Mouse (Mus musculus) spleen, postnatal 36 days (tissue): Measurements from ENCODE around the gene 1810037I17Rik.

Source experiments
- DNase-seq, 2 experiments: peaks; one replicate each; pipeline ENCODE4 v3.0.0; 2022; ENCODE audit warnings: low spot score in 2 of 2, mixed read lengths in 1 of 2

The 1810037I17Rik gene

DNA sequence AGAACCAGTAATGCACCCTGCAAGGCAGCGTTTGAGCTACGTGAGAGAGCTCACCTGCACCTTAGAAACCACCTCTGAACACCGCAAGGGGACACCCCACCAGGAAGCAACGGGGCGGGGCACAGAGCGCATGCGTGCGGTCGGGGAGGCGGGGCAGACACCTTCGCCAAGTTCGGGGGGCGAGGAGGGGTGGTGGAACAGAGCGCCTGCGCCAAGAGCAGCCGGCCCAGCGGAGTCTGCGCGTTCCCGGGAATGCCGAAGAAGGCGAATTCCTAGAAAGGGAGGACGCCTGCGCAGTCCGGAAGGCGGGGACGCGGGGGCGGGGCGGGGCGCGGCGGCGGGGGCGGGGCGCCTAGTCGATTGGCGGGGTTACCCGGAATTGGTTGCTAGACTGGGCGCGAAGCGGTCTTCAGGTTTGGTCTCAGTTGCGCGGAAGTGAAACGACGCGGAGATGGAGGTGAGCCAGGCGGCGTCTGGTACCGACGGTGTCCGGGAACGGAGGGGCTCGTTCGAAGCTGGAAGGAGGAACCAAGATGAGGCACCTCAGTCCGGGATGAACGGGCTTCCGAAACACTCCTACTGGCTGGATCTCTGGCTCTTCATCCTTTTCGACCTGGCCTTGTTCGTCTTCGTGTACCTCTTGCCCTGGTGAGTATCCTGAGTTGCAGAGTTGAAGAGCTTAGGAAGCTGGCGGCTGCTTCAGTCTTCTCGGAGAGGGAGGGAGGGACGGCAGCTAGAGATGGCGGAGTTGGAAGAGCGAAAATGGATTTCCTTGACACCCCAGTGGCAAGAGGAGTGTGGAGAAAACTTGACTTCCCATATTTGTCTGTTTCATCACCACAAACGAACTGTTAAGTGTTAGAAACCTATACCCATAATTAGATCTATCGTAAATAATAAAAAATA is at the start of gene 1810037I17Rik:
TSS of gene 1810037I17Rik (plus strand) at position 195 of the 906 bp plus-strand sequence.
- DNase-seq, result peak; percentile 91

DNA sequence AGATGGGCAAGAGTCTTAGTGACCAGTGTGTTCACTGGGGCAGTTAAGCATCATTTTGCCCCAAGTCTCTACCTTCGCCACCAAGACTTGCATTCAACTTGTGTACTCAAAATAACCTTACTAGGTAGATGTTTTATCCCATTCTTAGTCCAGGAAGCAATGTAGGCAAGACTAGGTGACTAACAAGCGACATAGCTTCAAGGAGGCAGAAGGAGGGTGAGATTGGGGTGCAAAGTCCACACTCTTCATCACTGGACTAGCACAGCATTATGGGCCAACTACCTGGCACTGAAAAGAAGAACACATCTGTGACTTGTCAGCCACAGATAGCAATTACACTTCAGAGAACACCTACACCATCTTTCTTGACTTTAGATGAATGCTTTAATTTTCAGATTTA is 47.1 kb upstream of the 1810037I17Rik start:
- DNase-seq, result no peak

- DNase-seq, result no peak
Measured at GRCm38 (mm10) chr3:122877543-122877942, 46.5 kb upstream of the 1810037I17Rik start.

GRCm38 (mm10) chr3:122878705-122879315 is 45.2 kb upstream of the 1810037I17Rik start:
- DNase-seq, result no peak

GRCm38 (mm10) chr3:122887505-122888301 is 36.3 kb upstream of the 1810037I17Rik start:
- no peak for DNase-seq

DNA sequence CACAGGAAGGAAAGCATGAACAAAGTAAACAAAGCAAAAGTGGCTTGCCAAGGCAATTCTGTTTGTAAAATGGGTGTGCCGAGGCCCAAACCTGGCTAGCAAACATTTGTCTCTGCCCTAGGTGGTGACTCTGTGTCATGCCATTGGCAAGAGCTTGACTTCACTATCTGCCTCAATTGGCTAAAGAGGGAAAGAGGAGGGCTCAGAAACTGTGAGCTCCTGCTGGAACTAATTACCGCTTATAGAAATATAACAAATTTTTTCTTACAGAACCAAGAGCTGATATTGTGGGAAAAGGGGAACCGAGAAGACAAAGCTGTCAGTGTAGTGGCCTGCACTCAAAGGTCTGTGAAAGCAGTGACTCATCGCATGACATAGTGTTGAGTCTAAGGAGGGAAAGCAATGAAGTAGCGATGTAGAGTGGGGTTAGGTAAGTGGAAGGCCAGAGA is 35.6 kb upstream of the 1810037I17Rik start:
- DNase-seq, result no peak

- DNase-seq, result no peak
Measured at GRCm38 (mm10) chr3:122894772-122895171, 29.2 kb upstream of the 1810037I17Rik start, which contains the start of gene Fabp2. TSS of gene Fabp2 (plus strand) at chr3:122895072.

DNA sequence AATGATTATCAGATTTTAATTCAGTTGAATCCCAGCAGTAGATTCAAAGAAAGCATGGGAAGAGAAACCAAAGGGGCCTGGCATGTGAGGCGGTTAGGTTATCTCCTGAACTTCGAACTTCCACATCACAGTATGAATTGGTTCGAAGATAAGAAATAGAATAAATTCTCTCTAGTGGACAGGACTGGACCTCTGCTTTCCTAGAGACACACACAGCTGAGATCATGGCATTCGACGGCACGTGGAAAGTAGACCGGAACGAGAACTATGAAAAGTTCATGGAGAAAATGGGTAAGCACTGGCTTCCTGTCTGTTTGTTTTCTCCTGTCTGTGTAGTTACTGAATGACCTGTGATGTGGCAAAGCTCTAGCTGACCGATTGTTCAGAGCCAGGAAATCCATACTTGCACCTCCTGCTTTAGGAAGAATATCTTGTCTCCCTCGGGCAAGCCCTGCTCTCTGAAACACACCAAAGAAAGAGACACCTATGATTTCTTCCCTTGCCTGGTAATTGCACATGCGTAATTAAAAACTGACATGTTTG is 28.7 kb upstream of the 1810037I17Rik start:
- DNase-seq, result no peak

DNA sequence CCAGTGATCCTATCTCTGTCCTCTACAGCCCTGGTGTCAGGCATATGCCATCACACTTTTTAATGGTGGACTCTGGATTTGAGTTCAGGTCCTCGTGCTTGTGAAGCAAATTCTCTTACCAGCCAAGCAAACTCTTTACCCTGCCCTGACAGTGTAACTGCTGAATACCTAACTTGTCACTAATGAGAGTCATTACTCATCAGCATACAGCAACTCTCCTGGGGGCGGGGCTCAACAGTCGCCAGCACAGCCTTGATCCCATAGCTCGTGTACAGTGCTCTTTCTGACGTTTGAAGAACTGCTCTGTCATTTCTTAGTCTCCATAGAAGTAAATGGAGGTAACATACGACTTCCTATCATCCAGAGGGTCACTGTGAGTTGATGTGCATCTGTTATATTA is 25.7 kb upstream of the 1810037I17Rik start:
- no peak for DNase-seq

- DNase-seq, result no peak
Measured at GRCm38 (mm10) chr3:122903746-122904433, 20.1 kb upstream of the 1810037I17Rik start.

DNA sequence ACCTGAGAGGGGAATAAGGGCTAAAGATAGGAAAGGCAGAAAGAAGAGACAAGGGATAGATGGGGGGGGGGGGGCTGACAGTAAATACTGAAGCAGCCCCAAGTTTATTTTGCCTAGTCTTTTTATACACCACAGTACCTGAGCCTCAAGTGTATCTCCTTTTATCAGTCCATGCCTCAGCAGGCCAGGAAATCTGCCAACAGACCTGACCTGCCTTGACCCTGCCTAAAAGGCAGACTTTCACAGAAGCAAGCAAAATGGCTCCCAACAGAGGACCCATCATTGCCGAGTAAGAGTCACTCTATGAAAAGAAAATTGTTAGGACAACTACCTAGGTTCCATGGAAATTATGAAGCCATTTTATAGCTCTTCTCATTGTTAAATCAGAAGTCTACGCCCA is 16.2 kb upstream of the 1810037I17Rik start:
- DNase-seq, result no peak

DNA sequence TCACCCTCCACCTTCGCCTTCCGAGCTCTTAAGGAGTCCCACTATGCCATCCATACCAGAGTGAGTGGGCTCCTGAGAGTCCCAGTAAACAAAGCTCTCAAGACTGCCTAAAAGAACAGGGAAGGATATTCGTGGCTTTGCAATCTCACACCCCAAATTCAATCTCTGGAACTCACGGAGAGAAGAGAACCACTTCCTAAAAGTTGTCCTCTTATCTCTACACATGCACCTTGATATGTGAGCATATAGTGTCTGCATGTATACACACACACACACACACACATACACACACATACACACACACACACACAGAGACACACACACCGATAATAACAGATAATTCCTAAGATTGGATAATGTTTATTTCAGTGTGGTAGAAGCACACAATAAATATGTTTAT is 8.5 kb upstream of the 1810037I17Rik start:
- DNase-seq, result no peak

DNA sequence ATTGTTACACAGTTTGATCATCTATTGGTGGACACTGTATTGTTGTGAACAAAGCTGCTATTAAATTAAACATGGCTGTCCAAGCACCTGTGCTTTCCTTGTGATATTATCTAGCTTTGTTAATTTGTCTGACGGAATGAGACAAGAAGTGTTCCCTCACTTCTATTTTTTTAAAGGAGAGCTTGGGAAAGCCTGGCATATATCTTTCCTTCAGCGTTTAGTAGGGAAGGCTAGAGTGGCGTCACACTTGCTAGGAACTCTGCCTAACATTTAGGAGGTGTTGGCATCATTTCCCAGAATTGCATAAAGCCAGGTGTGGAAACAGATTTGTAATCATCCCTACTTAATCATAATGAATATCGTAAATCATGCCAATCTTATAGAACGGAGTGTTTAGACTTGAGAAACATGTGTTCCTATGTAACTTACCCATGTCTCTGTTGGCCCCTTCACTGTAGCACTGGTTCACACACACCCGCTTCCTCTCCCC is 7.8 kb upstream of the 1810037I17Rik start:
- no peak for DNase-seq

GRCm38 (mm10) chr3:122918672-122919071 is 5.3 kb upstream of the 1810037I17Rik start:
- no peak for DNase-seq

DNA sequence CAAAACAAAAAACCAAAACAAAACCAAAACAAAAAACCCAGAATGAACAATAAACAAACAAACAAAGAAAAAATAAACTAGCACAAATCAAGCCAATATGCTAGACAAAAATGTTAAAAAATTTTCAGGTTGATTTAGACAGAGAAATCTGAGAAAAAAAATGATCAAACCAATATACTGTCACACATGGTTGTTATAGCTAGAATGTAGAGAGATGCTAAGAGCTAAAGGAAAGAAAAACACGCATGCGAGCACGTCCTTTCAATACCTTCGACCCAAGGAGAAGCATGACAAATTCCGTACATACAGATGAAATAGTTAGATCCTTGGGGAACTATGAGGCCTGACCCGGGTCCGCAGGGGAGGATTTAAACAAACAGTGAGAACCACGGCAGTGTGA is 4.7 kb upstream of the 1810037I17Rik start, which contains the start of gene Gm10959:
TSS of gene Gm10959 (minus strand) at position 101 of the 400 bp plus-strand sequence.
- no peak for DNase-seq

- DNase-seq, result no peak
Measured at GRCm38 (mm10) chr3:122920572-122921435, 3.2 kb upstream of the 1810037I17Rik start.

- DNase-seq, result no peak
Measured at GRCm38 (mm10) chr3:122921676-122922527, 2.1 kb upstream of the 1810037I17Rik start.

DNA sequence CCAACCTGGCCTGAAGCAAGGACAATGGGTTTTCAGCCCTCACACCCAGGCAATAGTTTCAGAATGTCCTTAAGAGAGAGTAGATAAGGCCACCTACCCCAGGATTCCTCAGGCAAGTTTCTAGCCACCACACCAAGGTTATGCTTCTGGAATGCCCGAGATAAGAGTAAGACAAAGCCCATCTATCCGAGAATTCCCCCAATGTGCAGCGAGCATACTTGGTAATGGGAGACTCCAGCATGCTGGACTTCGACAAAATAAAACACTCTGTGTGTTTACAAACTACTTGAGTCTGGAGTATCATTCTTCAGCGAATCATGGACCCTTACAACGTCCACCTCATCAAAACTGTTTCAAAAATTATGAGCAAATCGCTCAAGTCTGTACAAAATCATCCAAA is 856 bp upstream of the 1810037I17Rik start:
- DNase-seq, result no peak

DNA sequence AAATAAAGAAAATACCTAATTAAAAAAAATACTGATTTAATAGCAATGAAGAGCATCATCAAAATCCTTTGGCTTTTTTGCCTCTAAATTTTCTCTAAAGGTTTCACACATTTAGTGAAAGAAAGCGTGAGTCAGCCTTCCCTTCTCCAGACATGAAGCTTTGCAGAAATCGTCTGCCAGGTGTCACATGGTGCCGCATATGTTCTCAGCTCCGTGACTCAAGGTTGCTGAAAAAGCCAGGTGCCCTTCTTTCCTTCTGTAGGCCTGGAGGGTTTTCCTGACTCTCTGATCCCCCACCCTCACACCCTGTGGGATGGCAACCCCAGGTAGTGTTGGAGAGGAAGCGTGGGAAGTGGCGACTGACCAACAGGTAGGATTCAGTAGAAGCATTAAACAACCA is 5.7 kb downstream of the 1810037I17Rik start:
- DNase-seq, result no peak
